Mouse (Mus musculus) myocyte (in vitro differentiated cells): ENCODE measurements around the gene D030056L22Rik. TPM values are rescaled to one million over a fixed set of nuclear protein-coding genes. Genes with fewer than 3 reads are reported as not detected.

Experiments
- H3K27me3 ChIP-seq: one replicate; pipeline ENCODE4 v1.6.1; 2011; ENCODE audit not compliant: control insufficient read depth, insufficient read depth, insufficient read length
- H3K36me3 ChIP-seq: one replicate; pipeline ENCODE4 v1.6.1; 2011; ENCODE audit not compliant: control insufficient read depth, insufficient read depth
- H3K4me2 ChIP-seq: one replicate; pipeline ENCODE4 v1.6.1; 2011; ENCODE audit warnings: low read depth, control low read depth
- H3K4me3 ChIP-seq: one replicate; pipeline ENCODE4 v1.5.1; 2011; ENCODE audit warnings: mild to moderate bottlenecking, control low read depth, moderate library complexity
- H3K79me2 ChIP-seq: one replicate; pipeline ENCODE4 v1.6.1; 2011; ENCODE audit not compliant: control insufficient read depth, insufficient read depth
- H3ac ChIP-seq: one replicate; pipeline ENCODE4 v1.6.1; 2011; ENCODE audit not compliant: control insufficient read depth, insufficient read length
- CEBPB ChIP-seq: IDR thresholded peaks from 2 replicates; pipeline ENCODE4 v1.6.1; 2011; ENCODE audit warnings: mild to moderate bottlenecking, moderate library complexity; ENCODE audit not compliant: poor library complexity, insufficient read depth, severe bottlenecking
- E2F4 ChIP-seq: IDR thresholded peaks from one replicate; pipeline ENCODE4 v1.6.1; 2011; ENCODE audit warnings: mild to moderate bottlenecking, control low read depth, moderate library complexity; ENCODE audit not compliant: insufficient read depth
- MAX ChIP-seq: IDR thresholded peaks from one replicate; pipeline ENCODE4 v1.6.1; 2011; ENCODE audit warnings: low read depth, mild to moderate bottlenecking, control low read depth
- MYOD1 ChIP-seq, 3 experiments: IDR thresholded peaks; one replicate each; pipeline ENCODE4 v1.6.1; 2011; ENCODE audit warnings: control low read depth in 2 of 3, low read depth in 2 of 3, mild to moderate bottlenecking in 2 of 3, moderate library complexity in 1 of 3; ENCODE audit not compliant: insufficient read length in 2 of 3, control insufficient read depth in 1 of 3
- MYOG ChIP-seq, 3 experiments: IDR thresholded peaks; one replicate each; pipeline ENCODE4 v1.6.1; 2011; ENCODE audit warnings: control low read depth in 2 of 3, low read depth in 2 of 3, mild to moderate bottlenecking in 2 of 3; ENCODE audit not compliant: insufficient read length in 2 of 3, control insufficient read depth in 1 of 3, insufficient read depth in 1 of 3
- POLR2A ChIP-seq: IDR thresholded peaks from one replicate; pipeline ENCODE4 v1.6.1; 2011; ENCODE audit warnings: low read depth, mild to moderate bottlenecking, control low read depth, moderate library complexity; ENCODE audit not compliant: insufficient read length
- POLR2AphosphoS2 ChIP-seq: IDR thresholded peaks from one replicate; pipeline ENCODE4 v1.6.1; 2011; ENCODE audit warnings: low read depth, control low read depth; ENCODE audit not compliant: insufficient read length
- REST ChIP-seq: IDR thresholded peaks from one replicate; pipeline ENCODE4 v1.6.1; 2011; ENCODE audit warnings: mild to moderate bottlenecking, control low read depth, moderate library complexity; ENCODE audit not compliant: insufficient read depth, insufficient read length
- SRF ChIP-seq: IDR thresholded peaks from one replicate; pipeline ENCODE4 v1.6.1; 2011; ENCODE audit warnings: low read depth; ENCODE audit not compliant: control insufficient read depth, insufficient read length
- TCF12 ChIP-seq: IDR thresholded peaks from one replicate; pipeline ENCODE4 v1.6.1; 2011; ENCODE audit warnings: mild to moderate bottlenecking, control low read depth; ENCODE audit not compliant: poor library complexity, insufficient read depth, severe bottlenecking
- TCF3 ChIP-seq: IDR thresholded peaks from one replicate; pipeline ENCODE4 v1.6.1; 2011; ENCODE audit warnings: low read depth, control low read depth; ENCODE audit not compliant: insufficient read length
- USF1 ChIP-seq: IDR thresholded peaks from one replicate; pipeline ENCODE4 v1.6.1; 2011; ENCODE audit warnings: low read depth, mild to moderate bottlenecking, control low read depth, moderate library complexity
- polyA plus RNA-seq: library from polyadenylated mRNA; unstranded; fragments of >200 nt; fragmentation: generic; extraction: Trizol; gene quantifications from one replicate; pipeline ENCODE4 v1.2.1, GENCODE M21; 2012; ENCODE audit warnings: missing spikeins

D030056L22Rik gene
- polyA plus RNA-seq, 1 experiment = 10.4 TPM

- Histone ChIP-seq H3K79me2 (no peaks in the 10 kb centered on the region), H3ac (no peak overlapping the region), H3K27me3 (no peaks in the 10 kb centered on the region), H3K4me2 (peak overlapping the region; percentile 67), H3K36me3 (no peaks in the 10 kb centered on the region), H3K4me3 (no peak overlapping the region)
- TF ChIP-seq E2F4 (no peak), MYOD1 (IDR thresholded peaks at IDR 0.05; ENCODE audit: control insufficient read depth in 1 of 3, insufficient read length in 2 of 3, low read depth in 2 of 3) (no peak), POLR2A (no peak), MYOG (IDR thresholded peaks at IDR 0.05; ENCODE audit: control insufficient read depth in 1 of 3, insufficient read depth in 1 of 3, insufficient read length in 2 of 3, low read depth in 2 of 3) (no peak), CEBPB (no peak)
Observed at GRCm38 (mm10) chr19:18758916-18759315, 45.9 kb downstream of the D030056L22Rik start.

- Histone ChIP-seq H3K79me2 (no peaks in the 10 kb centered on the region), H3K4me3 (no peak overlapping the region), H3K27me3 (no peaks in the 10 kb centered on the region), H3K4me2 (peak overlapping the region; percentile 53), H3K36me3 (no peaks in the 10 kb centered on the region), H3ac (no peak overlapping the region)
- TF ChIP-seq CEBPB (no peak), TCF12 (no peak), SRF (no peak), E2F4 (no peak), POLR2A (no peak), MAX (no peak), TCF3 (no peak), MYOG (IDR thresholded peaks at IDR 0.05; ENCODE audit: control insufficient read depth in 1 of 3, insufficient read depth in 1 of 3, insufficient read length in 2 of 3, low read depth in 2 of 3) (no peak), USF1 (no peak), MYOD1 (IDR thresholded peaks at IDR 0.05; ENCODE audit: control insufficient read depth in 1 of 3, insufficient read length in 2 of 3, low read depth in 2 of 3) (no peak), REST (no peak), POLR2AphosphoS2 (no peak)
Observed at GRCm38 (mm10) chr19:18766399-18766798, 53.4 kb downstream of the D030056L22Rik start.

Other genes starting within 250 kb of the D030056L22Rik start
- 119 TPM for gene Ostf1, start 81.4 kb upstream of the D030056L22Rik start, polyA plus RNA-seq
- 2.0 TPM for gene Nmrk1, start 81.2 kb upstream of the D030056L22Rik start, polyA plus RNA-seq
- gene Carnmt1, start 42.4 kb upstream of the D030056L22Rik start, polyA plus RNA-seq = 6.1 TPM
- gene Trpm6, start 36.8 kb downstream of the D030056L22Rik start, polyA plus RNA-seq = 0.08 TPM